Mouse (Mus musculus): ENCODE data around the gene Gm266.
A peak's percentile ranks its signal among the peaks of the same experiment; 100 is the strongest.

Gene Gm266

GRCm38 (mm10) chr12:111503063-111503567 lies 17.5 kb upstream of the Gm266 start:
- DNase-seq (ENCODE audit: low spot score in 2 of 2) = no peak

GRCm38 (mm10) chr12:111500725-111501124 lies 15.1 kb upstream of the Gm266 start:
- no peak for DNase-seq (ENCODE audit: low spot score in 2 of 2)

- DNase-seq (ENCODE audit: low spot score in 2 of 2) = no peak
Observed at GRCm38 (mm10) chr12:111499617-111500016, 14.0 kb upstream of the Gm266 start.

- no peak for DNase-seq (ENCODE audit: low spot score in 2 of 2)
Observed at GRCm38 (mm10) chr12:111497076-111497475, 11.5 kb upstream of the Gm266 start.

GRCm38 (mm10) chr12:111494931-111495330 lies 9.3 kb upstream of the Gm266 start:
- no peak for DNase-seq (ENCODE audit: low spot score in 2 of 2)

GRCm38 (mm10) chr12:111489261-111489865 lies 3.7 kb upstream of the Gm266 start:
- DNase-seq (ENCODE audit: low spot score in 2 of 2) = no peak

GRCm38 (mm10) chr12:111486455-111486854 lies 832 bp upstream of the Gm266 start:
- no peak for DNase-seq (ENCODE audit: low spot score in 2 of 2)

- DNase-seq (ENCODE audit: low spot score in 2 of 2) = no peak
Observed at GRCm38 (mm10) chr12:111485046-111485651, 474 bp downstream of the Gm266 start.

GRCm38 (mm10) chr12:111479917-111480316 lies 5.7 kb downstream of the Gm266 start:
- no peak for DNase-seq (ENCODE audit: low spot score in 2 of 2)

GRCm38 (mm10) chr12:111478924-111479323 lies 6.7 kb downstream of the Gm266 start:
- no peak for DNase-seq (ENCODE audit: low spot score in 2 of 2)

- no peak for DNase-seq (ENCODE audit: low spot score in 2 of 2)
Observed at GRCm38 (mm10) chr12:111474893-111475643, 10.6 kb downstream of the Gm266 start.

GRCm38 (mm10) chr12:111474384-111474783 lies 11.2 kb downstream of the Gm266 start:
- DNase-seq (ENCODE audit: low spot score in 2 of 2) = no peak

- DNase-seq (ENCODE audit: low spot score in 2 of 2) = no peak
Observed at GRCm38 (mm10) chr12:111472886-111473285, 12.7 kb downstream of the Gm266 start.

- DNase-seq (ENCODE audit: low spot score in 2 of 2) = no peak
Observed at GRCm38 (mm10) chr12:111471721-111472120, 13.9 kb downstream of the Gm266 start.

- DNase-seq (ENCODE audit: low spot score in 2 of 2) = no peak
Observed at GRCm38 (mm10) chr12:111471119-111471518, 14.5 kb downstream of the Gm266 start.

- DNase-seq (ENCODE audit: low spot score in 2 of 2) = peak in 1 of 2 experiments; percentile 48
Observed at GRCm38 (mm10) chr12:111469507-111469906, 16.1 kb downstream of the Gm266 start.

GRCm38 (mm10) chr12:111468206-111468605 lies 17.4 kb downstream of the Gm266 start:
- no peak for DNase-seq (ENCODE audit: low spot score in 2 of 2)

- no peak for DNase-seq (ENCODE audit: low spot score in 2 of 2)
Observed at GRCm38 (mm10) chr12:111466369-111466768, 19.3 kb downstream of the Gm266 start.

- no peak for DNase-seq (ENCODE audit: low spot score in 2 of 2)
Observed at GRCm38 (mm10) chr12:111463570-111463969, 22.1 kb downstream of the Gm266 start.

GRCm38 (mm10) chr12:111457742-111458141 lies 27.9 kb downstream of the Gm266 start:
- no peak for DNase-seq (ENCODE audit: low spot score in 2 of 2)

GRCm38 (mm10) chr12:111455860-111456259 lies 29.8 kb downstream of the Gm266 start:
- DNase-seq (ENCODE audit: low spot score in 2 of 2) = no peak

GRCm38 (mm10) chr12:111455311-111455846 lies 30.2 kb downstream of the Gm266 start:
- DNase-seq (ENCODE audit: low spot score in 2 of 2) = no peak
